Comparison of ENCODE assay signal across 20 mouse cellular contexts in the genomic region with DNA sequence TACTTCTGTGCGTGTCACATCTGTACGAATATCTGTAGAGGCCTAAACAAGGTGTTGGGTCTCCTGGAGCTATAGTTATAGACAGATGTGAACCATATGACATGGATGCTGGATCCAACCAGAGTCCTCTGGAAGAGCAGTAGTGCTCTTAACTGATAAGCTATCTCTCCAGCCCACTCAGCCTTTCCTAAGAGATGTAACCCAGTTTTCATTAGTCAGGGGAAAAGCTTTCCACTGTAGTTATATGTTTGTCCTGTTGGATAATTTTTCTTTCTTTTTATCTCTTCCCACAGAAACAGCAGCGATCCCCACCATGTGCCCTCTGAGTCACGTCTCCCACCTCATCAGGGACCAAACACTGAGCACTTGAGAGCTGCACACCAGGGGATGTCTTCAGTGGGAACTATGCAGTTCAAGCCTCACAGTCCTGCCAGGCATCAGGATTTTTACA. TPM values are rescaled to one million over a fixed set of nuclear protein-coding genes. Genes with fewer than 3 reads are reported as not detected.
DNase-seq lines count a peak whose midpoint lies in the region; ATAC-seq and TF ChIP-seq lines count a peak whose summit lies in the region.
"Had no signal": no experiment of that assay in that cellular context is flagged by ENCODE, and none has a peak within 500 bp of the region (broad histone marks: within the 10 kb centered on the region; RNA-seq: fewer than 3 reads in every experiment).

No protein-coding gene starts in this region.

- ATAC-seq in intestine, embryonic 15.5 days, result peak; percentile 77; the same call in 1 of the 2 replicates
- no peak for ATAC-seq in intestine, postnatal 0 days
- ATAC-seq in liver, postnatal 0 days, result peak; percentile 96
- ATAC-seq: forebrain, embryonic 14.5 days; hindbrain, embryonic 16.5 days; midbrain, embryonic 16.5 days had no signal

- intact Hi-C loops in gastrocnemius, adult 2 months (cut with DNase I), result no loop called here

- TF ChIP-seq RAD21 in MEL (IDR thresholded peaks at IDR 0.05; ENCODE audit: low read depth, low read length), result no peak

- no peak overlapping the region for H3K4me3 ChIP-seq in intestine, embryonic 15.5 days (replicated peaks)
- no peak overlapping the region for H3K4me3 ChIP-seq in intestine, postnatal 0 days (ENCODE audit: low read depth, low read length)
- no peak overlapping the region for H3K4me3 ChIP-seq in MEL (ENCODE audit: control insufficient read depth in 1 of 2, insufficient read depth in 1 of 2, low read depth in 2 of 2, low read length in 2 of 2)
- H3K4me3 ChIP-seq in erythroblast, embryonic 14.5 days (replicated peaks), result peak overlapping the region; percentile 39
- no peak overlapping the region for H3K4me3 ChIP-seq in liver, postnatal 0 days (ENCODE audit: low read depth, low read length)
- H3K4me3 ChIP-seq in gastrocnemius, adult 2 months, result no peak overlapping the region
- H3K4me3 ChIP-seq: embryonic facial prominence, embryonic 13.5 days; layer of hippocampus, adult 2 months; left cerebral cortex, adult 2 months; limb, embryonic 13.5 days; neural tube, embryonic 12.5 days had no signal

- no peak overlapping the region for H3K4me2 ChIP-seq in intestine, embryonic 15.5 days (replicated peaks)
- no peak overlapping the region for H3K4me2 ChIP-seq in intestine, postnatal 0 days (replicated peaks; ENCODE audit: low read depth)
- H3K4me2 ChIP-seq in liver, postnatal 0 days (ENCODE audit: low read depth, low read length), result peak overlapping the region; percentile 27
- H3K4me2 ChIP-seq: embryonic facial prominence, embryonic 13.5 days; limb, embryonic 13.5 days; neural tube, embryonic 12.5 days had no signal

- 76% methylated on average over 4 of the region's 4 CpGs for WGBS in intestine, embryonic 15.5 days
- 76% methylated on average over 4 of the region's 4 CpGs for WGBS in intestine, postnatal 0 days
- WGBS in liver, postnatal 0 days (ENCODE audit: insufficient replicate concordance), result 61% methylated on average over 4 of the region's 4 CpGs

- H3K36me3 ChIP-seq in intestine, embryonic 15.5 days, result no peaks in the 10 kb centered on the region
- H3K36me3 ChIP-seq in intestine, postnatal 0 days (ENCODE audit: control insufficient read depth, insufficient read depth), result peaks cover 24% of the 10 kb centered on the region; the same call in 1 of the 2 replicates
- peaks cover 0 to 18% of the 10 kb centered on the region in 2 experiments; a peak in 2 of 4 replicates for H3K36me3 ChIP-seq in MEL (ENCODE audit: control insufficient read depth in 1 of 2, insufficient read depth in 2 of 2, low read length in 2 of 2)
- H3K36me3 ChIP-seq in erythroblast, embryonic 14.5 days (ENCODE audit: control insufficient read depth), result peaks cover 19% of the 10 kb centered on the region
- peaks cover 31% of the 10 kb centered on the region for H3K36me3 ChIP-seq in liver, postnatal 0 days (replicated peaks; ENCODE audit: insufficient read depth, low read length)

- H3K27me3 ChIP-seq in intestine, embryonic 15.5 days (replicated peaks), result no peaks in the 10 kb centered on the region
- no peaks in the 10 kb centered on the region for H3K27me3 ChIP-seq in intestine, postnatal 0 days (replicated peaks; ENCODE audit: control insufficient read depth, insufficient read depth, low read length)
- H3K27me3 ChIP-seq in MEL (ENCODE audit: control insufficient read depth in 1 of 2, insufficient read depth in 2 of 2, low read length in 2 of 2), result no peaks in the 10 kb centered on the region
- H3K27me3 ChIP-seq in erythroblast, embryonic 14.5 days (ENCODE audit: control insufficient read depth), result no peaks in the 10 kb centered on the region
- no peaks in the 10 kb centered on the region for H3K27me3 ChIP-seq in liver, postnatal 0 days (ENCODE audit: insufficient read depth, low read length)
- H3K27me3 ChIP-seq: embryonic facial prominence, embryonic 13.5 days; limb, embryonic 13.5 days; neural tube, embryonic 12.5 days had no signal

- H3K27ac ChIP-seq in intestine, embryonic 15.5 days, result no peak overlapping the region
- no peak overlapping the region for H3K27ac ChIP-seq in intestine, postnatal 0 days (ENCODE audit: low read depth, low read length)
- H3K27ac ChIP-seq in MEL (ENCODE audit: control insufficient read depth, low read depth, low read length), result peak overlapping the region; percentile 61
- H3K27ac ChIP-seq in liver, postnatal 0 days (ENCODE audit: low read depth), result peak overlapping the region; percentile 91
- H3K27ac ChIP-seq in gastrocnemius, adult 2 months, result no peak overlapping the region
- H3K27ac ChIP-seq: embryonic facial prominence, embryonic 13.5 days; layer of hippocampus, adult 2 months; left cerebral cortex, adult 2 months; limb, embryonic 13.5 days; neural tube, embryonic 12.5 days had no signal

- H3K9ac ChIP-seq in intestine, embryonic 15.5 days, result no peak overlapping the region
- no peak overlapping the region for H3K9ac ChIP-seq in intestine, postnatal 0 days (ENCODE audit: low read depth, low read length)
- H3K9ac ChIP-seq in MEL (ENCODE audit: control insufficient read depth, low read depth, low read length, poor library complexity, severe bottlenecking), result no peak overlapping the region
- H3K9ac ChIP-seq in liver, postnatal 0 days (replicated peaks), result no peak overlapping the region
- H3K9ac ChIP-seq: embryonic facial prominence, embryonic 13.5 days; limb, embryonic 13.5 days; neural tube, embryonic 12.5 days had no signal

- peak; percentile 26 to 56; a peak in 1 of 4 replicates for TF ChIP-seq EP300 in MEL (IDR thresholded peaks at IDR 0.05; ENCODE audit: low read depth in 1 of 2, low read length in 2 of 2)
- peak; percentile 100 for TF ChIP-seq EP300 in liver, postnatal 0 days (IDR thresholded peaks at IDR 0.05; ENCODE audit: low read depth)

- no peaks in the 10 kb centered on the region for H3K79me2 ChIP-seq in MEL (ENCODE audit: control insufficient read depth, insufficient read depth, low read length, poor library complexity)

- TF ChIP-seq POLR2A in MEL (IDR thresholded peaks at IDR 0.05; ENCODE audit: control insufficient read depth in 1 of 2, insufficient read depth in 1 of 2, low read depth in 1 of 2, low read length in 2 of 2, poor library complexity in 1 of 2), result no peak

- peak; percentile 66 for DNase-seq in MEL (ENCODE audit: low read depth, low spot score)
- DNase-seq in liver, postnatal 0 days, result peak; percentile 47
- no peak for DNase-seq in urinary bladder, adult 18-20 months (ENCODE audit: low spot score in 2 of 2)
- DNase-seq in gastrocnemius, adult 2 months, result no peak
- no peak for DNase-seq in Muller cell, postnatal 12 days (ENCODE audit: inconsistent ontology term)
- DNase-seq: cerebellum, postnatal 36 days; gastrocnemius, postnatal 10 days; lung, postnatal 4 days; thymus, adult 2 months had no signal

- TF ChIP-seq CTCF in intestine, postnatal 0 days (IDR thresholded peaks at IDR 0.05; ENCODE audit: low read depth), result no peak
- TF ChIP-seq CTCF in MEL (IDR thresholded peaks at IDR 0.05 in 2 of 3, conservative IDR thresholded peaks at IDR 0.05 in 1 of 3; ENCODE audit: control insufficient read depth in 1 of 3, insufficient read depth in 1 of 3, low read depth in 2 of 3, low read length in 3 of 3, poor library complexity in 1 of 3, severe bottlenecking in 1 of 3), result no peak
- TF ChIP-seq CTCF in liver, postnatal 0 days (IDR thresholded peaks at IDR 0.05; ENCODE audit: low read depth), result no peak
- TF ChIP-seq CTCF in gastrocnemius, adult 2 months (IDR thresholded peaks at IDR 0.05), result no peak

- H3K9me3 ChIP-seq in intestine, embryonic 15.5 days, result no peaks in the 10 kb centered on the region
- H3K9me3 ChIP-seq in intestine, postnatal 0 days (ENCODE audit: control insufficient read depth), result no peaks in the 10 kb centered on the region
- H3K9me3 ChIP-seq in MEL (replicated peaks; ENCODE audit: insufficient read depth, low read length), result no peaks in the 10 kb centered on the region
- H3K9me3 ChIP-seq in erythroblast, embryonic 14.5 days (ENCODE audit: control insufficient read depth, low read length), result no peaks in the 10 kb centered on the region
- no peaks in the 10 kb centered on the region for H3K9me3 ChIP-seq in liver, postnatal 0 days (ENCODE audit: low read length)
- H3K9me3 ChIP-seq: embryonic facial prominence, embryonic 13.5 days; limb, embryonic 13.5 days; neural tube, embryonic 12.5 days had no signal

- H3K4me1 ChIP-seq in intestine, embryonic 15.5 days (replicated peaks), result no peaks in the 10 kb centered on the region
- H3K4me1 ChIP-seq in intestine, postnatal 0 days (replicated peaks; ENCODE audit: control insufficient read depth, insufficient read depth, low read length), result no peaks in the 10 kb centered on the region
- H3K4me1 ChIP-seq in MEL (ENCODE audit: control insufficient read depth in 1 of 2, insufficient read depth in 2 of 2, low read length in 2 of 2), result peaks cover 5 to 18% of the 10 kb centered on the region in 2 experiments; a peak in 2 of 4 replicates
- peaks cover 65% of the 10 kb centered on the region for H3K4me1 ChIP-seq in erythroblast, embryonic 14.5 days (ENCODE audit: control insufficient read depth)
- H3K4me1 ChIP-seq in liver, postnatal 0 days (ENCODE audit: insufficient read depth), result peaks cover 21% of the 10 kb centered on the region
- H3K4me1 ChIP-seq: embryonic facial prominence, embryonic 13.5 days; limb, embryonic 13.5 days; neural tube, embryonic 12.5 days had no signal

TF ChIP-seq in MEL, 35 proteins besides CTCF, POLR2A, EP300 and RAD21 (continues in another document):
- TF ChIP-seq ZKSCAN1 (IDR thresholded peaks at IDR 0.05; ENCODE audit: low read depth, low read length) (no peak), RCOR1 (IDR thresholded peaks at IDR 0.05; ENCODE audit: low read depth, low read length) (no peak), POLR2AphosphoS5 (IDR thresholded peaks at IDR 0.05; ENCODE audit: borderline replicate concordance, low read depth, low read length) (no peak), TCF12 (IDR thresholded peaks at IDR 0.05; ENCODE audit: low read depth, low read length) (peak; percentile 81), USF2 (IDR thresholded peaks at IDR 0.05; ENCODE audit: borderline replicate concordance in 1 of 2, insufficient read depth in 1 of 2, low read depth in 1 of 2, low read length in 2 of 2) (no peak), TAL1 (IDR thresholded peaks at IDR 0.05; ENCODE audit: low read length) (peak; percentile 73), MEF2A (IDR thresholded peaks at IDR 0.05; ENCODE audit: extremely low read depth, insufficient replicate concordance, low read depth, low read length, poor library complexity, severe bottlenecking) (no peak), MAFK (IDR thresholded peaks at IDR 0.05; ENCODE audit: borderline replicate concordance, low read depth, low read length) (no peak)

RNA-seq across cellular contexts. Expression of a gene that starts 17.1 kb away (rescaled TPM):
- polyA plus RNA-seq in intestine, embryonic 15.5 days (2015; fragmentation: Nextera tagmentation; extraction: Ambion mirVana), result 0.44 and 0.58 TPM in 2 replicates
- polyA plus RNA-seq in intestine, postnatal 0 days (2015; fragmentation: Nextera tagmentation; extraction: Ambion mirVana), result 0.17 and 0.43 TPM in 2 replicates
- 0.07 TPM in 1 of 2 replicates, not detected in the other for total RNA-seq in MEL (2012; rRNA removed)
- under 1 TPM in 1 of 2 experiments, not detected in 1; 0.04 TPM for polyA plus RNA-seq in MEL (2012; ENCODE audit: insufficient read depth in 1 of 2, insufficient read length in 2 of 2, low read depth in 1 of 2, low replicate concordance in 2 of 2, missing spikeins in 1 of 2)
- not detected in 2 replicates for polyA plus RNA-seq in erythroblast, embryonic 14.5 days (2012)
- 10.7 and 13.0 TPM in 2 replicates for polyA plus RNA-seq in liver, postnatal 0 days (2015; fragmentation: Nextera tagmentation; extraction: Ambion mirVana)
- not detected for total RNA-seq in gastrocnemius, adult 2 months (2021)

Comparison
In these comparisons a context has a peak if more than half of its experiments do, and no peak if none do; other contexts are left out.
1. H3K27ac ChIP-seq: peak in MEL (single experiment) and liver, postnatal 0 days (single experiment); none in intestine, embryonic 15.5 days (single experiment), intestine, postnatal 0 days (single experiment) and gastrocnemius, adult 2 months (single experiment).
2. DNase-seq: peak in MEL (single experiment) and liver, postnatal 0 days (single experiment); none in urinary bladder, adult 18-20 months (0 of 2), gastrocnemius, adult 2 months (single experiment) and Muller cell, postnatal 12 days (single experiment).